Mouse (Mus musculus) limb, embryonic 10.5 days (tissue): ENCODE data around the gene Ankle1. TPM values are rescaled to one million over a fixed set of nuclear protein-coding genes. Genes with fewer than 3 reads are reported as not detected.

Source experiments
- DNase-seq: peaks from one replicate; pipeline ENCODE4 v3.0.0-alpha.2; 2017; ENCODE audit warnings: low spot score
- H3K27ac ChIP-seq: fragments of 300-500 bp; sonication (generic); 2 replicates; pipeline ENCODE4 v1.5.1; 2016; ENCODE audit warnings: mild to moderate bottlenecking
- H3K27me3 ChIP-seq: fragments of 300-500 bp; sonication (generic); 2 replicates; pipeline ENCODE4 v1.6.1; 2016; ENCODE audit warnings: low read depth, mild to moderate bottlenecking; ENCODE audit not compliant: poor library complexity, severe bottlenecking
- H3K36me3 ChIP-seq: fragments of 300-500 bp; sonication (generic); 2 replicates; pipeline ENCODE4 v1.6.1; 2016; ENCODE audit warnings: mild to moderate bottlenecking, moderate library complexity
- H3K4me1 ChIP-seq: fragments of 300-500 bp; sonication (generic); 2 replicates; pipeline ENCODE4 v1.6.1; 2016
- H3K4me3 ChIP-seq: fragments of 300-500 bp; sonication (generic); 2 replicates; pipeline ENCODE4 v1.5.1; 2016; ENCODE audit warnings: mild to moderate bottlenecking, moderate library complexity
- H3K9me3 ChIP-seq: fragments of 300-500 bp; sonication (generic); replicated peaks from 2 replicates; pipeline ENCODE4 v1.6.1; 2016; ENCODE audit warnings: mild to moderate bottlenecking
- WGBS: fragments of 180-500 bp; shearing (Covaris S2); methylation state at CpG from one replicate; pipeline ENCODE4 v1.1.7; 2016; 5-methylcytosine and 5-hydroxymethylcytosine counted together
- polyA plus RNA-seq: library from polyadenylated mRNA; unstranded; fragments of >200 nt; fragmentation: Nextera tagmentation; extraction: Ambion mirVana; gene quantifications from 2 replicates; pipeline ENCODE4 v1.2.1, GENCODE M21; 2016

The Ankle1 gene
- polyA plus RNA-seq = 34.2 and 38.4 TPM in 2 replicates

- Histone ChIP-seq H3K27ac (peak within 1 kb of the TSS; percentile 89), H3K9me3 (no peaks in the 10 kb centered on the region), H3K4me3 (peak within 1 kb of the TSS; percentile 80), H3K27me3 (no peaks in the 10 kb centered on the region), H3K4me1 (peaks cover 27% of the 10 kb centered on the region), H3K36me3 (peaks cover 59% of the 10 kb centered on the region)
- 17% methylated on average over 33 of the region's 33 CpGs for WGBS
- peak; percentile 99 for DNase-seq
These were observed at the start of gene Ankle1 for GRCm38 (mm10) chr8:71405401-71406098. Ankle1 (plus strand) TSS chr8:71406010.

- Histone ChIP-seq H3K4me1 (no peaks in the 10 kb centered on the region), H3K27me3 (no peaks in the 10 kb centered on the region), H3K36me3 (peaks cover 77% of the 10 kb centered on the region), H3K9me3 (no peaks in the 10 kb centered on the region), H3K27ac (no peak overlapping the region), H3K4me3 (no peak overlapping the region)
- no peak for DNase-seq
- 90% methylated on average over 3 of the region's 3 CpGs for WGBS
These were observed 47.8 kb upstream of the Ankle1 start for GRCm38 (mm10) chr8:71358026-71358425.

- peak; percentile 91 for DNase-seq
- Histone ChIP-seq H3K4me3 (peak within 1 kb of the TSS; percentile 73), H3K4me1 (peaks cover 30% of the 10 kb centered on the region), H3K27ac (peak within 1 kb of the TSS; percentile 90), H3K9me3 (no peaks in the 10 kb centered on the region), H3K27me3 (no peaks in the 10 kb centered on the region), H3K36me3 (peaks cover 19% of the 10 kb centered on the region)
- under 1% methylated on average over 56 of the region's 56 CpGs for WGBS
These were observed 38.9 kb upstream of the Ankle1 start, which contains the start of gene Use1 for GRCm38 (mm10) chr8:71366771-71367528. Use1 (plus strand) TSS chr8:71366848.

GRCm38 (mm10) chr8:71367529-71368176, 38.2 kb upstream of the Ankle1 start:
- no peaks in the 10 kb centered on the region for H3K9me3 ChIP-seq
- H3K4me1 ChIP-seq = peaks cover 30% of the 10 kb centered on the region
- H3K36me3 ChIP-seq = peaks cover 23% of the 10 kb centered on the region
- H3K27me3 ChIP-seq = no peaks in the 10 kb centered on the region
- peak overlapping the region; percentile 73 for H3K4me3 ChIP-seq
- WGBS = 54% methylated on average over 17 of the region's 17 CpGs
- H3K27ac ChIP-seq = peak overlapping the region; percentile 90
- no peak for DNase-seq

- H3K4me3 ChIP-seq = peak overlapping the region; percentile 73; the same call in 1 of the 2 replicates
- no peak for DNase-seq
These were observed 37.4 kb upstream of the Ankle1 start for GRCm38 (mm10) chr8:71368366-71368765.

GRCm38 (mm10) chr8:71369040-71369718, 36.6 kb upstream of the Ankle1 start:
- peaks cover 38% of the 10 kb centered on the region for H3K36me3 ChIP-seq
- H3K9me3 ChIP-seq = no peaks in the 10 kb centered on the region
- H3K27me3 ChIP-seq = no peaks in the 10 kb centered on the region
- H3K27ac ChIP-seq = no peak overlapping the region
- H3K4me1 ChIP-seq = peaks cover 30% of the 10 kb centered on the region
- H3K4me3 ChIP-seq = 0 out of 2 replicates have a peak overlapping the region, but pooled peaks have one; percentile 2
- no peak for DNase-seq
- 92% methylated on average over 10 of the region's 10 CpGs for WGBS

More at GRCm38 (mm10) chr8:71368366-71368765, 37.4 kb upstream of the Ankle1 start:
- H3K27ac ChIP-seq = peak overlapping the region; percentile 90; the same call in 1 of the 2 replicates
- H3K36me3 ChIP-seq = peaks cover 30% of the 10 kb centered on the region
- H3K9me3 ChIP-seq = no peaks in the 10 kb centered on the region
- no peaks in the 10 kb centered on the region for H3K27me3 ChIP-seq
- peaks cover 30% of the 10 kb centered on the region for H3K4me1 ChIP-seq

GRCm38 (mm10) chr8:71370711-71371235, 35.0 kb upstream of the Ankle1 start:
- peak overlapping the region; percentile 79; the same call in 1 of the 2 replicates for H3K27ac ChIP-seq
- DNase-seq = no peak
- H3K9me3 ChIP-seq = no peaks in the 10 kb centered on the region
- H3K36me3 ChIP-seq = peaks cover 54% of the 10 kb centered on the region
- WGBS = 27% methylated on average over 5 of the region's 5 CpGs
- peaks cover 44% of the 10 kb centered on the region for H3K4me1 ChIP-seq
- H3K27me3 ChIP-seq = no peaks in the 10 kb centered on the region
- H3K4me3 ChIP-seq = peak overlapping the region; percentile 77

- H3K4me1 ChIP-seq = peaks cover 45% of the 10 kb centered on the region
- H3K36me3 ChIP-seq = peaks cover 60% of the 10 kb centered on the region
- 0 out of 2 replicates have a peak, but pooled peaks cover 3% of the 10 kb centered on the region for H3K27me3 ChIP-seq
- 2% methylated on average over 67 of the region's 68 CpGs for WGBS
- H3K27ac ChIP-seq = peak within 1 kb of the TSS; percentile 79
- no peaks in the 10 kb centered on the region for H3K9me3 ChIP-seq
- peak within 1 kb of the TSS; percentile 77 for H3K4me3 ChIP-seq
- DNase-seq = peak; percentile 98
These were observed 34.5 kb upstream of the Ankle1 start, which contains the start of gene Ocel1 for GRCm38 (mm10) chr8:71371236-71371848. Ocel1 (plus strand) TSS chr8:71371298.

- Histone ChIP-seq H3K9me3 (no peaks in the 10 kb centered on the region), H3K27ac (no peak overlapping the region), H3K36me3 (peaks cover 70% of the 10 kb centered on the region), H3K4me3 (no peak overlapping the region), H3K4me1 (peaks cover 51% of the 10 kb centered on the region), H3K27me3 (0 out of 2 replicates have a peak, but pooled peaks cover 14% of the 10 kb centered on the region)
- DNase-seq = peak; percentile 38
- 87% methylated on average over 12 of the region's 12 CpGs for WGBS
These were observed 33.4 kb upstream of the Ankle1 start for GRCm38 (mm10) chr8:71372427-71372826.

- peaks cover 76% of the 10 kb centered on the region for H3K36me3 ChIP-seq
- 0 out of 2 replicates have a peak, but pooled peaks cover 19% of the 10 kb centered on the region for H3K27me3 ChIP-seq
- peaks cover 46% of the 10 kb centered on the region for H3K4me1 ChIP-seq
- WGBS = 91% methylated on average over 3 of the region's 3 CpGs
- no peak for DNase-seq
- H3K9me3 ChIP-seq = no peaks in the 10 kb centered on the region
- no peak overlapping the region for H3K4me3 ChIP-seq
- no peak overlapping the region for H3K27ac ChIP-seq
These were observed 32.8 kb upstream of the Ankle1 start for GRCm38 (mm10) chr8:71373000-71373399.

GRCm38 (mm10) chr8:71374616-71375206, 31.1 kb upstream of the Ankle1 start:
- peak; percentile 35 for DNase-seq
- Histone ChIP-seq H3K4me3 (peak overlapping the region; percentile 46; the same call in 1 of the 2 replicates), H3K36me3 (peaks cover 72% of the 10 kb centered on the region), H3K4me1 (peaks cover 55% of the 10 kb centered on the region), H3K27ac (no peak overlapping the region), H3K9me3 (no peaks in the 10 kb centered on the region), H3K27me3 (0 out of 2 replicates have a peak, but pooled peaks cover 20% of the 10 kb centered on the region)
- 76% methylated on average over 17 of the region's 17 CpGs for WGBS
